In genomic region chr2:118972687-118973376, GRCm38 (mm10) we compare ENCODE assay signal across 8 mouse cellular contexts. TPM values are rescaled to one million over a fixed set of nuclear protein-coding genes. Genes with fewer than 3 reads are reported as not detected.
DNase-seq lines count a peak whose midpoint lies in the region; ATAC-seq and TF ChIP-seq lines count a peak whose summit lies in the region.

No protein-coding gene starts in this region.

- peak; percentile 96 for TF ChIP-seq CTCF in liver, postnatal 0 days (IDR thresholded peaks at IDR 0.05; ENCODE audit: low read depth)

- TF ChIP-seq EP300 in liver, postnatal 0 days (IDR thresholded peaks at IDR 0.05; ENCODE audit: low read depth): no peak; the same call in 1 of the 2 replicates

- WGBS in forebrain, embryonic 14.5 days: under 1% methylated on average over 33 of the region's 33 CpGs
- under 1% methylated on average over 33 of the region's 33 CpGs for WGBS in liver, postnatal 0 days (ENCODE audit: insufficient replicate concordance)
- under 1% methylated on average over 33 of the region's 33 CpGs for whole genome bisulfite sequencing in neural tube, embryonic 13.5 days

- in situ Hi-C loops in ES-E14 (cut with MboI; ENCODE audit: low sequenced_read_pairs in 2 of 2, unreplicated experiment in 2 of 2): no loop called here

- H3K4me1 ChIP-seq in ES-E14 (ENCODE audit: control insufficient read depth in 2 of 2, insufficient read depth in 2 of 2, low read length in 2 of 2, poor library complexity in 1 of 2): no peaks in the 10 kb centered on the region
- 0 out of 2 replicates have a peak, but pooled peaks cover 10% of the 10 kb centered on the region for H3K4me1 ChIP-seq in forebrain, embryonic 14.5 days (ENCODE audit: control insufficient read depth, insufficient read depth, low read length)
- peaks cover 26% of the 10 kb centered on the region for H3K4me1 ChIP-seq in liver, postnatal 0 days (ENCODE audit: insufficient read depth)
- peaks cover 14% of the 10 kb centered on the region for H3K4me1 ChIP-seq in neural tube, embryonic 13.5 days (replicated peaks)

- no peaks in the 10 kb centered on the region for H3K9me3 ChIP-seq in ES-E14 (ENCODE audit: control insufficient read depth, insufficient read depth, low read depth, low read length)
- H3K9me3 ChIP-seq in forebrain, embryonic 14.5 days (replicated peaks; ENCODE audit: control insufficient read depth, low read length): no peaks in the 10 kb centered on the region
- H3K9me3 ChIP-seq in liver, postnatal 0 days (ENCODE audit: low read length): no peaks in the 10 kb centered on the region
- H3K9me3 ChIP-seq in neural tube, embryonic 13.5 days: no peaks in the 10 kb centered on the region

- DNase-seq in ES-E14 (ENCODE audit: low read depth, low spot score): peak; percentile 65
- peak; percentile 81 for DNase-seq in cerebellum, adult 11 months
- peak; percentile 88 for DNase-seq in forebrain, embryonic 14.5 days (ENCODE audit: low spot score)
- DNase-seq in heart, postnatal 14 days: peak; percentile 85 to 94
- peak; percentile 83 for DNase-seq in layer of hippocampus, adult 11-12 months (ENCODE audit: low spot score)
- DNase-seq in liver, postnatal 0 days: peak; percentile 90
- DNase-seq in telencephalon, adult 2 months (ENCODE audit: low read depth, low spot score): peak; percentile 24

- H3K27ac ChIP-seq in ES-E14 (ENCODE audit: insufficient read depth, low read depth, low read length, poor library complexity, severe bottlenecking): no peak overlapping the region
- no peak overlapping the region for H3K27ac ChIP-seq in forebrain, embryonic 14.5 days (ENCODE audit: low read depth, low read length)
- H3K27ac ChIP-seq in liver, postnatal 0 days (ENCODE audit: low read depth): no peak overlapping the region
- no peak overlapping the region for H3K27ac ChIP-seq in neural tube, embryonic 13.5 days (replicated peaks)

- peak overlapping the region; percentile 66 for H3K4me2 ChIP-seq in forebrain, embryonic 14.5 days (ENCODE audit: low read length)
- H3K4me2 ChIP-seq in liver, postnatal 0 days (ENCODE audit: low read depth, low read length): peak overlapping the region; percentile 75
- H3K4me2 ChIP-seq in neural tube, embryonic 13.5 days: peak overlapping the region; percentile 71

- H3K27me3 ChIP-seq in forebrain, embryonic 14.5 days (replicated peaks; ENCODE audit: control insufficient read depth, insufficient read depth, low read length): peaks cover 33% of the 10 kb centered on the region
- peaks cover 19% of the 10 kb centered on the region for H3K27me3 ChIP-seq in liver, postnatal 0 days (ENCODE audit: insufficient read depth, low read length)
- peaks cover 38% of the 10 kb centered on the region for H3K27me3 ChIP-seq in neural tube, embryonic 13.5 days

- ATAC-seq in forebrain, embryonic 14.5 days: peak; percentile 74
- ATAC-seq in liver, postnatal 0 days: peak; percentile 82
- ATAC-seq in neural tube, embryonic 13.5 days (ENCODE audit: low read depth): peak; percentile 70

- H3K9ac ChIP-seq in ES-E14 (ENCODE audit: insufficient read depth, low read depth, low read length, poor library complexity, severe bottlenecking): no peak overlapping the region
- peak overlapping the region; percentile 54; the same call in 1 of the 2 replicates for H3K9ac ChIP-seq in forebrain, embryonic 14.5 days (ENCODE audit: low read length)
- peak overlapping the region; percentile 50 for H3K9ac ChIP-seq in liver, postnatal 0 days (replicated peaks)
- H3K9ac ChIP-seq in neural tube, embryonic 13.5 days: peak overlapping the region; percentile 68

- intact Hi-C loops in heart, postnatal 14 days (cut with DNase I): loop anchor here (2.0 to 10.0 kb wide), 3 partner anchors 68 to 338 kb away; partner anchors contain the start of gene Ccdc9b

- peak overlapping the region; percentile 6 to 51; a peak in 2 of 4 replicates for H3K4me3 ChIP-seq in ES-E14 (ENCODE audit: insufficient read depth in 1 of 2, low read depth in 1 of 2, low read length in 2 of 2, poor library complexity in 1 of 2, severe bottlenecking in 1 of 2)
- peak overlapping the region; percentile 31 for H3K4me3 ChIP-seq in forebrain, embryonic 14.5 days (ENCODE audit: low read depth, low read length)
- peak overlapping the region; percentile 34 for H3K4me3 ChIP-seq in liver, postnatal 0 days (ENCODE audit: low read depth, low read length)
- peak overlapping the region; percentile 40 for H3K4me3 ChIP-seq in neural tube, embryonic 13.5 days

- H3K36me3 ChIP-seq in ES-E14 (ENCODE audit: control insufficient read depth, insufficient read depth, low read length, poor library complexity, severe bottlenecking): no peaks in the 10 kb centered on the region
- no peaks in the 10 kb centered on the region for H3K36me3 ChIP-seq in forebrain, embryonic 14.5 days (ENCODE audit: control insufficient read depth, insufficient read depth, low read length)
- no peaks in the 10 kb centered on the region for H3K36me3 ChIP-seq in liver, postnatal 0 days (replicated peaks; ENCODE audit: insufficient read depth, low read length)
- H3K36me3 ChIP-seq in neural tube, embryonic 13.5 days: no peaks in the 10 kb centered on the region

TF ChIP-seq in ES-E14, 5 proteins besides CTCF, POLR2A, EP300 and RAD21:
- no peak for TF ChIP-seq MAFK (IDR thresholded peaks at IDR 0.05; ENCODE audit: insufficient read depth, low read depth, low read length)
- TF ChIP-seq HCFC1 (IDR thresholded peaks at IDR 0.05; ENCODE audit: borderline replicate concordance, insufficient read depth, low read length): 0 out of 2 replicates have a peak, but pooled peaks have one; percentile 39
- peak; percentile 14; the same call in 1 of the 2 replicates for TF ChIP-seq ZC3H11A (IDR thresholded peaks at IDR 0.05; ENCODE audit: borderline replicate concordance, low read depth, low read length)

RNA-seq across cellular contexts. Expression of gene Chst14, which starts 46.5 kb away (rescaled TPM):
- total RNA-seq in ES-E14 (2012; rRNA removed): 6.1 and 8.3 TPM in 2 replicates
- polyA plus RNA-seq in forebrain, embryonic 14.5 days (2014; fragmentation: Nextera tagmentation; extraction: Ambion mirVana): 7.1 and 7.4 TPM in 2 replicates
- total RNA-seq in heart, postnatal 14 days (2021): 10 to 100 TPM; 10.2 to 11.3 TPM
- 4.0 and 4.5 TPM in 2 replicates for polyA plus RNA-seq in liver, postnatal 0 days (2015; fragmentation: Nextera tagmentation; extraction: Ambion mirVana)
- polyA plus RNA-seq in neural tube, embryonic 13.5 days (2015; fragmentation: Nextera tagmentation; extraction: Ambion mirVana): 10.4 TPM in 2 replicates

RNA-seq across cellular contexts. Expression of gene Ccdc32, which starts 56.4 kb away (rescaled TPM):
- 5.2 and 6.3 TPM in 2 replicates for total RNA-seq in ES-E14 (2012; rRNA removed)
- polyA plus RNA-seq in forebrain, embryonic 14.5 days (2014; fragmentation: Nextera tagmentation; extraction: Ambion mirVana): 39.4 and 41.6 TPM in 2 replicates
- total RNA-seq in heart, postnatal 14 days (2021): 10 to 100 TPM; 12.8 TPM
- 12.2 and 12.8 TPM in 2 replicates for polyA plus RNA-seq in liver, postnatal 0 days (2015; fragmentation: Nextera tagmentation; extraction: Ambion mirVana)
- polyA plus RNA-seq in neural tube, embryonic 13.5 days (2015; fragmentation: Nextera tagmentation; extraction: Ambion mirVana): 36.6 and 37.4 TPM in 2 replicates

Comparison
In these comparisons a context has a peak if more than half of its experiments do, and no peak if none do; other contexts are left out.
1. DNase-seq: peak in every context shown above with its lines; median percentile 90 in liver, postnatal 0 days; 90 in heart, postnatal 14 days; 88 in forebrain, embryonic 14.5 days; 83 in layer of hippocampus, adult 11-12 months; 81 in cerebellum, adult 11 months; 65 in ES-E14; 24 in telencephalon, adult 2 months.